Mouse (Mus musculus) lung, postnatal 4 days (tissue): ENCODE data around the gene Adgre5.

Experiments used
- DNase-seq, 2 experiments: peaks; one replicate each; pipeline ENCODE4 v3.0.0; 2021

The Adgre5 gene

GRCm38 (mm10) chr8:83749265-83749664 is 8.1 kb upstream of the Adgre5 start:
- peak in 1 of 2 experiments; percentile 45 for DNase-seq

- peak; percentile 79 to 87 for DNase-seq
Observed at GRCm38 (mm10) chr8:83748708-83749107, 7.6 kb upstream of the Adgre5 start.

- peak; percentile 88 to 94 for DNase-seq
Observed at GRCm38 (mm10) chr8:83747661-83748346, 6.7 kb upstream of the Adgre5 start.

GRCm38 (mm10) chr8:83744070-83744469 is 2.9 kb upstream of the Adgre5 start:
- no peak for DNase-seq

- no peak for DNase-seq
Observed at GRCm38 (mm10) chr8:83742968-83743367, 1.8 kb upstream of the Adgre5 start.

GRCm38 (mm10) chr8:83741849-83742655 is 926 bp upstream of the Adgre5 start:
- peak; percentile 63 to 72 for DNase-seq

GRCm38 (mm10) chr8:83740586-83740975 is 545 bp downstream of the Adgre5 start:
- peak in 1 of 2 experiments; percentile 27 for DNase-seq

- DNase-seq, result peak; percentile 68 to 69
Observed at GRCm38 (mm10) chr8:83739711-83740468, 1.2 kb downstream of the Adgre5 start.

- peak; percentile 30 to 51 for DNase-seq
Observed at GRCm38 (mm10) chr8:83738949-83739710, 2.0 kb downstream of the Adgre5 start.

- peak; percentile 78 to 83 for DNase-seq
Observed at GRCm38 (mm10) chr8:83737852-83738562, 3.1 kb downstream of the Adgre5 start.

- no peak for DNase-seq
Observed at GRCm38 (mm10) chr8:83737346-83737745, 3.8 kb downstream of the Adgre5 start.

- peak; percentile 48 to 58 for DNase-seq
Observed at GRCm38 (mm10) chr8:83736681-83737080, 4.4 kb downstream of the Adgre5 start.

- no peak for DNase-seq
Observed at GRCm38 (mm10) chr8:83732919-83733318, 8.2 kb downstream of the Adgre5 start.

GRCm38 (mm10) chr8:83731906-83732305 is 9.2 kb downstream of the Adgre5 start:
- DNase-seq, result no peak

- DNase-seq, result peak in 1 of 2 experiments; percentile 67
Observed at GRCm38 (mm10) chr8:83729009-83729807, 11.9 kb downstream of the Adgre5 start.

- DNase-seq, result no peak
Observed at GRCm38 (mm10) chr8:83725521-83726102, 15.5 kb downstream of the Adgre5 start.

GRCm38 (mm10) chr8:83724697-83725482 is 16.2 kb downstream of the Adgre5 start:
- peak; percentile 90 to 91 for DNase-seq

- no peak for DNase-seq
Observed at GRCm38 (mm10) chr8:83723447-83724083, 17.6 kb downstream of the Adgre5 start.

GRCm38 (mm10) chr8:83722631-83723030 is 18.5 kb downstream of the Adgre5 start:
- DNase-seq, result no peak
